14 mouse cellular contexts compared by ENCODE assay signal in genomic region chr7:109326813-109327212, GRCm38 (mm10).
DNase-seq lines count a peak whose midpoint lies in the region; ATAC-seq and TF ChIP-seq lines count a peak whose summit lies in the region.
"Had no signal": no experiment of that assay in that cellular context is flagged by ENCODE, and none has a peak within 500 bp of the region (broad histone marks: within the 10 kb centered on the region; RNA-seq: fewer than 3 reads in every experiment).

No protein-coding gene starts in this region.

- 0 out of 2 replicates have a peak, but pooled peaks have one; percentile 19 for TF ChIP-seq CTCF in layer of hippocampus, adult 2 months (conservative IDR thresholded peaks at IDR 0.05)

- ATAC-seq in cerebellum, adult (ENCODE audit: insufficient number of reproducible peaks, low FRiP score, low TSS enrichment), result peak; percentile 92
- ATAC-seq: liver, embryonic 12.5 days; lung, postnatal 0 days had no signal

- 0 out of 2 replicates have a peak overlapping the region, but pooled peaks have one; percentile 5 for H3K27ac ChIP-seq in layer of hippocampus, adult 2 months
- H3K27ac ChIP-seq: embryonic facial prominence, embryonic 15.5 days; liver, embryonic 12.5 days had no signal

- H3K4me3 ChIP-seq in layer of hippocampus, adult 2 months, result no peak overlapping the region
- H3K4me3 ChIP-seq: embryonic facial prominence, embryonic 15.5 days; liver, embryonic 12.5 days had no signal

- DNase-seq in layer of hippocampus, adult 11-12 months (ENCODE audit: low spot score), result peak; percentile 19
- DNase-seq in layer of hippocampus, postnatal 25 days (ENCODE audit: extremely low spot score in 1 of 2, low spot score in 1 of 2), result no peak
- peak; percentile 79 for DNase-seq in cerebellum, postnatal 10 days
- DNase-seq in layer of hippocampus, adult 2 months (ENCODE audit: low spot score in 2 of 2), result peak; percentile 10 to 23
- no peak for DNase-seq in urinary bladder, adult 2 months (ENCODE audit: low spot score)
- no peak for DNase-seq in kidney, postnatal 4 days
- DNase-seq in left cerebral cortex, adult 11 months (ENCODE audit: low spot score), result no peak
- DNase-seq: heart, adult 11 months; kidney, postnatal 10 days; retina, postnatal 1 day had no signal

Comparison
In these comparisons a context has a peak if more than half of its experiments do, and no peak if none do; other contexts are left out.
1. DNase-seq: peak in layer of hippocampus, adult 11-12 months (single experiment), cerebellum, postnatal 10 days (2 of 2) and layer of hippocampus, adult 2 months (2 of 2); none in layer of hippocampus, postnatal 25 days (0 of 2), urinary bladder, adult 2 months (single experiment), kidney, postnatal 4 days (0 of 2) and left cerebral cortex, adult 11 months (single experiment).